Comparison of ENCODE assay signal across 15 mouse cellular contexts in the genomic region with DNA sequence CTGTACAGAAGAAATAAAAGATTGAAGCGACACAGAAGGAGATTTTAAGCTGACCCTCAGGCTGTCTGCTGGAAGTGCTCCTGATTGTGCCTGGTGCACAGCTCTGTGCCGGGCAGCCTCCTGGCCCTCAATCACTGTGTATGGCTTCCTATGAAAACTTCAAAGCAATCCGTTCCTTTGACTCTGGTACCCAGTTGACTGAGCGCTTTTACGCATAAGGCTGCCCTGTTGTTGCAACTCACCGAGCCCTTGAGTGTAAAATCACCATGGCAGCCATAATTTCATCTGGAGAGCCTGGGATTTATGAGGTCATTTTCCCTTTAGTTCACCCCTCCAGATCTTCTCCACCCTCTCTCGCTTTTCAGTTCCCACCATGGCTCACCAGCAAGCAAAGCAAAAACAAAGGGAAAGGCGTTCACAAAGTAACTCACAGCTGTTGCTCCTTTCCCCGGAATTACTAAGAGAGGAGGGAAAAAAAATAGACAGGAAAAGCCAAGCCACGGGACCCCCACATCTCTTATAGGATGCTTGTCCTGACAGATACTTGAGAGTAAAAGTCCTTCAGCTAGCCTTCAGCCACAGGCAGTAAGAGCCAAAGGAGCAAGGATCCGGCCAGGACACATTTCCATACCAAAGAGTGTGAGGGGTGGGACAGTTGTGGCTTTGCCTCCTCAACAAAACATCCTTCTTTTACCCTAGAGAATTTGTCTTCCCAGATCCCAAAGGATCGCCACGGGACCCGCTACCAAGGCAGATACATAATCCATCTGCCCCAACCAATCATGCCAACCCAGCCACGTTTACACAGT. TPM values are rescaled to one million over a fixed set of nuclear protein-coding genes. Genes with fewer than 3 reads are reported as not detected.
A peak's percentile ranks its signal among the peaks of the same experiment; 100 is the strongest.
DNase-seq lines count a peak whose midpoint lies in the region; ATAC-seq and TF ChIP-seq lines count a peak whose summit lies in the region.
"Had no signal": no experiment of that assay in that cellular context is flagged by ENCODE, and none has a peak within 500 bp of the region (broad histone marks: within the 10 kb centered on the region; RNA-seq: fewer than 3 reads in every experiment).

No protein-coding gene starts in this region.

- peaks cover 2% of the 10 kb centered on the region; the same call in 1 of the 2 replicates for H3K4me1 ChIP-seq in forebrain, embryonic 11.5 days (replicated peaks; ENCODE audit: control insufficient read depth, insufficient read depth, low read length)
- 0 out of 2 replicates have a peak, but pooled peaks cover 4% of the 10 kb centered on the region for H3K4me1 ChIP-seq in forebrain, postnatal 0 days (ENCODE audit: insufficient read depth)
- H3K4me1 ChIP-seq in midbrain, embryonic 11.5 days (ENCODE audit: control insufficient read depth, insufficient read depth, low read length): peaks cover 12% of the 10 kb centered on the region
- no peaks in the 10 kb centered on the region for H3K4me1 ChIP-seq in midbrain, postnatal 0 days (ENCODE audit: insufficient read depth, low read length)
- H3K4me1 ChIP-seq in neural tube, embryonic 13.5 days (replicated peaks): peaks cover 17% of the 10 kb centered on the region

- no peak overlapping the region for H3K4me3 ChIP-seq in forebrain, embryonic 11.5 days (ENCODE audit: low read depth, low read length)
- no peak overlapping the region for H3K4me3 ChIP-seq in forebrain, postnatal 0 days (ENCODE audit: low read depth, low read length)
- no peak overlapping the region for H3K4me3 ChIP-seq in midbrain, embryonic 11.5 days (ENCODE audit: low read depth, low read length)
- no peak overlapping the region for H3K4me3 ChIP-seq in midbrain, postnatal 0 days (ENCODE audit: low read depth, low read length)
- no peak overlapping the region for H3K4me3 ChIP-seq in neural tube, embryonic 13.5 days
- H3K4me3 ChIP-seq: erythroblast, embryonic 14.5 days; heart, adult 2 months had no signal

- no peaks in the 10 kb centered on the region for H3K36me3 ChIP-seq in forebrain, embryonic 11.5 days (ENCODE audit: control insufficient read depth, insufficient read depth, low read length)
- no peaks in the 10 kb centered on the region for H3K36me3 ChIP-seq in forebrain, postnatal 0 days (ENCODE audit: insufficient read depth)
- no peaks in the 10 kb centered on the region for H3K36me3 ChIP-seq in midbrain, embryonic 11.5 days (ENCODE audit: control insufficient read depth, insufficient read depth, low read length)
- H3K36me3 ChIP-seq in midbrain, postnatal 0 days (ENCODE audit: insufficient read depth, low read length): no peaks in the 10 kb centered on the region
- no peaks in the 10 kb centered on the region for H3K36me3 ChIP-seq in neural tube, embryonic 13.5 days

- H3K9me3 ChIP-seq in forebrain, embryonic 11.5 days (ENCODE audit: control insufficient read depth, low read length): no peaks in the 10 kb centered on the region
- H3K9me3 ChIP-seq in forebrain, postnatal 0 days (ENCODE audit: low read length): no peaks in the 10 kb centered on the region
- H3K9me3 ChIP-seq in midbrain, embryonic 11.5 days (ENCODE audit: control insufficient read depth, low read length): no peaks in the 10 kb centered on the region
- no peaks in the 10 kb centered on the region for H3K9me3 ChIP-seq in midbrain, postnatal 0 days (ENCODE audit: low read length)
- H3K9me3 ChIP-seq in neural tube, embryonic 13.5 days: no peaks in the 10 kb centered on the region

- no peak overlapping the region for H3K27ac ChIP-seq in forebrain, embryonic 11.5 days (ENCODE audit: low read depth, low read length)
- no peak overlapping the region for H3K27ac ChIP-seq in forebrain, postnatal 0 days (ENCODE audit: low read depth, low read length)
- no peak overlapping the region for H3K27ac ChIP-seq in midbrain, embryonic 11.5 days (ENCODE audit: low read depth, low read length)
- H3K27ac ChIP-seq in midbrain, postnatal 0 days (ENCODE audit: low read depth, low read length): no peak overlapping the region
- H3K27ac ChIP-seq in neural tube, embryonic 13.5 days (replicated peaks): no peak overlapping the region
- H3K27ac ChIP-seq: heart, adult 2 months had no signal

- 0 out of 2 replicates have a peak, but pooled peaks have one; percentile 36 for ATAC-seq in forebrain, embryonic 11.5 days (replicated peaks; ENCODE audit: low FRiP score)
- no peak for ATAC-seq in forebrain, postnatal 0 days
- 0 out of 2 replicates have a peak, but pooled peaks have one; percentile 44 for ATAC-seq in midbrain, embryonic 11.5 days (ENCODE audit: low FRiP score)
- ATAC-seq in midbrain, postnatal 0 days (ENCODE audit: low FRiP score): no peak; the same call in 1 of the 2 replicates
- no peak for ATAC-seq in neural tube, embryonic 13.5 days (ENCODE audit: low read depth)
- ATAC-seq: intestine, postnatal 0 days had no signal

- no peak for TF ChIP-seq CTCF in forebrain, postnatal 0 days (IDR thresholded peaks at IDR 0.05; ENCODE audit: low read depth)
- TF ChIP-seq CTCF in midbrain, postnatal 0 days (IDR thresholded peaks at IDR 0.05): no peak

- no peak overlapping the region for H3K4me2 ChIP-seq in forebrain, embryonic 11.5 days (ENCODE audit: low read depth, low read length, severe bottlenecking)
- no peak overlapping the region for H3K4me2 ChIP-seq in forebrain, postnatal 0 days (ENCODE audit: low read depth)
- no peak overlapping the region for H3K4me2 ChIP-seq in midbrain, embryonic 11.5 days
- no peak overlapping the region for H3K4me2 ChIP-seq in midbrain, postnatal 0 days (ENCODE audit: low read depth, low read length, poor library complexity, severe bottlenecking)
- peak overlapping the region; percentile 14; the same call in 1 of the 2 replicates for H3K4me2 ChIP-seq in neural tube, embryonic 13.5 days

- no peak overlapping the region for H3K9ac ChIP-seq in forebrain, embryonic 11.5 days (ENCODE audit: low read length)
- H3K9ac ChIP-seq in forebrain, postnatal 0 days: no peak overlapping the region
- no peak overlapping the region for H3K9ac ChIP-seq in midbrain, embryonic 11.5 days (ENCODE audit: low read length)
- H3K9ac ChIP-seq in midbrain, postnatal 0 days (replicated peaks; ENCODE audit: low read length, poor library complexity, severe bottlenecking): no peak overlapping the region
- H3K9ac ChIP-seq in neural tube, embryonic 13.5 days: no peak overlapping the region; the same call in 1 of the 2 replicates

- no peak for DNase-seq in forebrain, embryonic 11.5 days (ENCODE audit: low spot score)
- DNase-seq in forebrain, postnatal 0 days: no peak
- DNase-seq in midbrain, embryonic 11.5 days (ENCODE audit: low spot score, missing footprints): peak; percentile 91
- DNase-seq in midbrain, postnatal 0 days (ENCODE audit: low spot score): no peak
- peak; percentile 22 for DNase-seq in embryo, embryonic 9.5 days (ENCODE audit: extremely low spot score)
- no peak for DNase-seq in layer of hippocampus, adult 18-20 months (ENCODE audit: low spot score in 2 of 2)
- no peak for DNase-seq in heart, adult 11 months
- DNase-seq: cerebellum, adult 9-10 months; heart, adult 2 months; heart, postnatal 36 days; lung, adult 18-20 months; thymus, adult 2 months had no signal

- H3K27me3 ChIP-seq in forebrain, embryonic 11.5 days (ENCODE audit: control insufficient read depth, insufficient read depth, low read length): no peaks in the 10 kb centered on the region
- no peaks in the 10 kb centered on the region for H3K27me3 ChIP-seq in forebrain, postnatal 0 days (ENCODE audit: insufficient read depth, low read length)
- H3K27me3 ChIP-seq in midbrain, embryonic 11.5 days (ENCODE audit: control insufficient read depth, insufficient read depth, low read length): no peaks in the 10 kb centered on the region
- no peaks in the 10 kb centered on the region for H3K27me3 ChIP-seq in midbrain, postnatal 0 days (ENCODE audit: insufficient read depth, low read length)
- no peaks in the 10 kb centered on the region for H3K27me3 ChIP-seq in neural tube, embryonic 13.5 days

- 38% methylated on average over 15 of the region's 15 CpGs for WGBS in forebrain, embryonic 11.5 days
- WGBS in forebrain, postnatal 0 days: 30% methylated on average over 15 of the region's 15 CpGs
- WGBS in midbrain, embryonic 11.5 days: 28% methylated on average over 15 of the region's 15 CpGs
- WGBS in midbrain, postnatal 0 days: 18% methylated on average over 15 of the region's 15 CpGs
- 7% methylated on average over 15 of the region's 15 CpGs for WGBS in neural tube, embryonic 13.5 days

RNA-seq across cellular contexts. Expression of a gene that starts 39.1 kb away (rescaled TPM):
- polyA plus RNA-seq in forebrain, embryonic 11.5 days (2014; fragmentation: Nextera tagmentation; extraction: Ambion mirVana): 60.7 and 63.5 TPM in 2 replicates
- 3.0 and 3.5 TPM in 2 replicates for total RNA-seq in forebrain, postnatal 0 days (2014; rRNA removed)
- 4.4 and 5.2 TPM in 2 replicates for polyA plus RNA-seq in forebrain, postnatal 0 days (2015; fragmentation: Nextera tagmentation; extraction: Ambion mirVana)
- 53.0 and 58.4 TPM in 2 replicates for polyA plus RNA-seq in midbrain, embryonic 11.5 days (2014; fragmentation: Nextera tagmentation; extraction: Ambion mirVana)
- 5.6 and 5.8 TPM in 2 replicates for total RNA-seq in midbrain, postnatal 0 days (2014; rRNA removed)
- 3.8 and 4.2 TPM in 2 replicates for polyA plus RNA-seq in midbrain, postnatal 0 days (2015; fragmentation: Nextera tagmentation; extraction: Ambion mirVana)
- polyA plus RNA-seq in neural tube, embryonic 13.5 days (2015; fragmentation: Nextera tagmentation; extraction: Ambion mirVana): 26.7 and 27.8 TPM in 2 replicates
- 1 to 10 TPM; 1.0 to 3.6 TPM for total RNA-seq in layer of hippocampus, adult 18-20 months (2021)

Comparison
In these comparisons a context has a peak if more than half of its experiments do, and no peak if none do; other contexts are left out.
1. ATAC-seq: peak in forebrain, embryonic 11.5 days (single experiment) and midbrain, embryonic 11.5 days (single experiment); none in forebrain, postnatal 0 days (single experiment), midbrain, postnatal 0 days (single experiment) and neural tube, embryonic 13.5 days (single experiment).
2. DNase-seq: peak in midbrain, embryonic 11.5 days (single experiment) and embryo, embryonic 9.5 days (single experiment); none in forebrain, embryonic 11.5 days (single experiment), forebrain, postnatal 0 days (single experiment), midbrain, postnatal 0 days (single experiment), layer of hippocampus, adult 18-20 months (0 of 2) and heart, adult 11 months (single experiment).